Mouse (Mus musculus) heart, postnatal 36 days (tissue): ENCODE data around the gene Pkp4. TPM values are rescaled to one million over a fixed set of nuclear protein-coding genes. Genes with fewer than 3 reads are reported as not detected.

Experiments used
- DNase-seq, 2 experiments: peaks; one replicate each; pipeline ENCODE4 v3.0.0; 2021 to 2022
- intact Hi-C: fragments of 180-260 bp; cut with DNase I; formaldehyde crosslinking; loops from one replicate; pipeline ENCODE4 v1.15.1; 2025
- total RNA-seq, 2 experiments: library from RNA; stranded (reverse); gene quantifications; 2 replicates each; pipeline ENCODE4 v1.2.3; 2021

Pkp4 gene
- total RNA-seq, 2 experiments from 2014 or later = 146 to 197 TPM

GRCm38 (mm10) chr2:59181321-59182113, 20.9 kb downstream of the Pkp4 start:
- intact Hi-C loops = no loop called here

GRCm38 (mm10) chr2:59183541-59183940, 22.9 kb downstream of the Pkp4 start:
- intact Hi-C loops = no loop called here
- DNase-seq = no peak

More at GRCm38 (mm10) chr2:59181321-59182113, 20.9 kb downstream of the Pkp4 start:
- DNase-seq = no peak

- intact Hi-C loops = no loop called here
- no peak for DNase-seq
These were observed 23.7 kb downstream of the Pkp4 start for GRCm38 (mm10) chr2:59184107-59185064.

- DNase-seq = no peak
- intact Hi-C loops = no loop called here
These were observed 25.5 kb downstream of the Pkp4 start for GRCm38 (mm10) chr2:59186122-59186521.

- DNase-seq = no peak
- intact Hi-C loops = no loop called here
These were observed 26.3 kb downstream of the Pkp4 start for GRCm38 (mm10) chr2:59186966-59187365.

GRCm38 (mm10) chr2:59188306-59188705, 27.7 kb downstream of the Pkp4 start:
- DNase-seq = no peak
- intact Hi-C loops = no loop called here

GRCm38 (mm10) chr2:59189661-59190185, 29.1 kb downstream of the Pkp4 start:
- DNase-seq = no peak
- intact Hi-C loops = no loop called here

GRCm38 (mm10) chr2:59190186-59190585, 29.5 kb downstream of the Pkp4 start:
- intact Hi-C loops = no loop called here
- no peak for DNase-seq

GRCm38 (mm10) chr2:59191466-59191865, 30.8 kb downstream of the Pkp4 start:
- DNase-seq = no peak
- intact Hi-C loops = no loop called here

- intact Hi-C loops = no loop called here
- DNase-seq = no peak
These were observed 32.5 kb downstream of the Pkp4 start for GRCm38 (mm10) chr2:59193117-59193516.

- no peak for DNase-seq
- intact Hi-C loops = no loop called here
These were observed 36.5 kb downstream of the Pkp4 start for GRCm38 (mm10) chr2:59197156-59197555.

GRCm38 (mm10) chr2:59199476-59199976, 38.9 kb downstream of the Pkp4 start:
- intact Hi-C loops = no loop called here
- no peak for DNase-seq

GRCm38 (mm10) chr2:59200511-59200910, 39.9 kb downstream of the Pkp4 start:
- DNase-seq = no peak
- intact Hi-C loops = no loop called here

GRCm38 (mm10) chr2:59202930-59203329, 42.3 kb downstream of the Pkp4 start:
- intact Hi-C loops = no loop called here
- DNase-seq = no peak

GRCm38 (mm10) chr2:59203627-59204425, 43.2 kb downstream of the Pkp4 start:
- intact Hi-C loops = no loop called here
- DNase-seq = no peak

- DNase-seq = no peak
- intact Hi-C loops = loop anchor here (5.0 kb wide), 1 partner anchor 43 kb away; the partner anchor contains the start of genes Ccdc148 and Pkp4
These were observed 44.4 kb downstream of the Pkp4 start for GRCm38 (mm10) chr2:59205092-59205491.

- DNase-seq = no peak
- intact Hi-C loops = loop anchor here (5.0 kb wide), 1 partner anchor 44 kb away; the partner anchor contains the start of genes Ccdc148 and Pkp4
These were observed 45.5 kb downstream of the Pkp4 start for GRCm38 (mm10) chr2:59206190-59206589.

- DNase-seq = no peak
- intact Hi-C loops = loop anchor here (5.0 kb wide), 1 partner anchor 45 kb away; the partner anchor contains the start of genes Ccdc148 and Pkp4
These were observed 46.6 kb downstream of the Pkp4 start for GRCm38 (mm10) chr2:59207240-59207639.

- no peak for DNase-seq
These were observed 47.1 kb downstream of the Pkp4 start for GRCm38 (mm10) chr2:59207725-59208124.

GRCm38 (mm10) chr2:59208276-59208675, 47.6 kb downstream of the Pkp4 start:
- intact Hi-C loops = loop anchor here (5.0 kb wide), 1 partner anchor 46 kb away; the partner anchor contains the start of genes Ccdc148 and Pkp4
- no peak for DNase-seq

More at GRCm38 (mm10) chr2:59207725-59208124, 47.1 kb downstream of the Pkp4 start:
- intact Hi-C loops = loop anchor here (5.0 kb wide), 1 partner anchor 45 kb away; the partner anchor contains the start of genes Ccdc148 and Pkp4
